Mouse (Mus musculus): ENCODE results near the gene Tjp2.

DNA sequence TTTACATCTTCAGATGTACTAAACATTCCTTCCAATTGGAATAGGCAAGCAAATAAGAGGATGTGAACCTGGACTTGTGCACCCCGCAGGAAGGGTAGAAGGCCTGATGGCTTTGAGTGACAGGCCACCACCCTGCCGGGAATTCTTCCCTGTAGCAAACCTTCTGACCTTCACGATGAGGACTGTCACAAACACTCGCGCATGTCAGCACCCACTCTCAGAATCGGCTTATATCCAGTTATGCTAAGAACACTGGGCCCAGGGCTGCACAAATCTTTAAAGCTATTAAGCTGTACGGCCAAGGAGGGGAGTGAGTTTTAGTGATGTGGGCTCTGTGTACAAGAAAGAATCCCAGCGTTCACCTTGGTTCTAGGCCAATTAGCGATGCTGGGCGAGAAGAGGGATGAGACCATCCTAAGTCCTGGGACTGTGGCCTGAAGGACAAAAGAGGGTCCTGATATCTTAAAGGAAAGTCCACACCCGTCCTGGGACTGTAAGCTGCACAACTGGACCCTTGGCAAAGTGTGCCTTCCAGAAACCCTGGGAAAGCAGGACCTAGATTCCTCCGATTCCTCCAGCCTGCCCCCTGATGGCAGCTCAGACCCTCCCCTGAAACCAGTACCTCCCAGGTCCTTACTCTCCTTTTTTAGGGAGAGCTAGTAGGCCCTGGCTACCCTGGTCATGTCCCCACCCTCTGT is 12.1 kb downstream of the Tjp2 start:
- TF ChIP-seq EP300 (IDR thresholded peaks at IDR 0.05; ENCODE audit: low read depth) (no peak), CTCF (IDR thresholded peaks at IDR 0.05; ENCODE audit: low read depth) (no peak)
